23 mouse cellular contexts compared by ENCODE assay signal in the genomic region with DNA sequence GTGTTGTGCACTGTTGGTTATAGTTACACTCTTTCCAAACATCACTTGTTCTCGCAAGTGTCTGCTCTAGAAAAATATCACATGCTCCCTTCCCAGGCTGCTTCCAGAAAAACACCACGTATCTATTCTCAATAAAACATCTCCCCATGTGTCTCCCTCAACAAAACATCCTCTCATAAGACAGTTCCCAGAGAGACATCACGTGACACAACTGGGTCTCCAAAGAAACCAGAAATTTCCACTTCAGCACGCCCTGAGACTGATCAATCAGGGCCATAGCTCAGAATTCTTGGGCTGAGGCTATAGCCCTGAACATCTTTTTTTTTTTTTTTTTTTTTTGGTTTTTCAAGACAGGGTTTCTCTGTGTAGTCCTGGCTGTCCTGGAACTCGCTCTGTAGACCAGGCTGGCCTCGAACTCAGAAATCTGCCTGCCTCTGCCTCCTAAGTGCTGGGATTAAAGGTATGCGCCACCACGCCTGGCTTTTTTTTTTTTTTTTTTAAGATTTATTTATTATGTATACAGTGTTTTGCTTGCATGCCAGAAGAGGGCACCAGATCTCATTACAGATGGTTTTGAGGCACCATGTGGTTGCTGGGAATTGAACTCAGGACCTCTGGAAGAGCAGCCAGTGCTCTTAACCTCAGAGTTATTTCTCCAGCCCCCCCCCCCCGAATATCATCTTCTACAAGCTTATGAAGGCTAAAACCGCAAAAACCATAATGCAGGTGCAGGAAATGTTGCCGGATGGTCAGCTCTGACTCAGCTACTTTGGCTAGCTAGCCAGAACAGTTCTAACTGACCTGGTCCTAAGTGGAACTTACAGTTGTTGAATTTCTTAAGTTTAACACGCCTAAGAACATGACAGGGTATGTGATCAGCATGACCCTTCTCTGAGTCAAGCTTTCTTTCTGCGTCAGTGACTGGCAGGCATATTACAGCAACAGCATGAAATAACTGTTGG.
"Had no signal": no experiment of that assay in that cellular context is flagged by ENCODE, and none has a peak within 500 bp of the region (broad histone marks: within the 10 kb centered on the region; RNA-seq: fewer than 3 reads in every experiment).

No protein-coding gene starts in this region.

- ATAC-seq: liver, embryonic 12.5 days; midbrain, embryonic 15.5 days had no signal

- H3K9ac ChIP-seq: limb, embryonic 13.5 days; liver, embryonic 12.5 days; liver, embryonic 15.5 days; lung, embryonic 15.5 days; midbrain, embryonic 15.5 days; neural tube, embryonic 13.5 days; stomach, embryonic 15.5 days had no signal

- H3K4me1 ChIP-seq: liver, embryonic 12.5 days; liver, embryonic 15.5 days; megakaryocyte, embryonic 14.5 days; stomach, embryonic 15.5 days had no signal

- H3K4me3 ChIP-seq: layer of hippocampus, adult 2 months; limb, embryonic 10.5 days; limb, embryonic 13.5 days; liver, embryonic 12.5 days; liver, embryonic 15.5 days; lung, embryonic 15.5 days; megakaryocyte, embryonic 14.5 days; midbrain, embryonic 15.5 days; neural tube, embryonic 13.5 days; stomach, embryonic 15.5 days had no signal

- H3K4me2 ChIP-seq: limb, embryonic 13.5 days; liver, embryonic 12.5 days; liver, embryonic 15.5 days; lung, embryonic 15.5 days; midbrain, embryonic 11.5 days; midbrain, embryonic 15.5 days; neural tube, embryonic 13.5 days; stomach, embryonic 15.5 days had no signal

- H3K27ac ChIP-seq: kidney, postnatal 0 days; layer of hippocampus, adult 2 months; limb, embryonic 10.5 days; limb, embryonic 13.5 days; liver, embryonic 12.5 days; liver, embryonic 15.5 days; lung, embryonic 15.5 days; midbrain, embryonic 15.5 days; neural tube, embryonic 13.5 days; stomach, embryonic 15.5 days had no signal

- DNase-seq: kidney, adult 9 months; kidney, postnatal 25 days; layer of hippocampus, adult 9-11 months; liver; lung, adult 18-20 months; lung, postnatal 10 days; lung, postnatal 36 days; retina, postnatal 1 day; right cerebral cortex, postnatal 25 days; spleen, adult 18-20 months; thymus, postnatal 36 days had no signal

- H3K36me3 ChIP-seq: limb, embryonic 13.5 days; liver, embryonic 12.5 days; liver, embryonic 15.5 days; lung, embryonic 15.5 days; midbrain, embryonic 15.5 days; stomach, embryonic 15.5 days had no signal

- H3K27me3 ChIP-seq: limb, embryonic 13.5 days; liver, embryonic 12.5 days; liver, embryonic 15.5 days; lung, embryonic 15.5 days; megakaryocyte, embryonic 14.5 days; midbrain, embryonic 15.5 days; neural tube, embryonic 13.5 days; stomach, embryonic 15.5 days had no signal

- H3K9me3 ChIP-seq: limb, embryonic 10.5 days; liver, embryonic 15.5 days; lung, embryonic 15.5 days; midbrain, embryonic 15.5 days; stomach, embryonic 15.5 days had no signal
